Mouse (Mus musculus): ENCODE measurements around the gene Tspyl3. TPM values are rescaled to one million over a fixed set of nuclear protein-coding genes. Genes with fewer than 3 reads are reported as not detected.

Tspyl3 gene
- polyA plus RNA-seq, 1 experiment from 2014 or later: 7.4 TPM

GRCm38 (mm10) chr2:153256604-153257003 is 31.4 kb upstream of the Tspyl3 start:
- H3K36me3 ChIP-seq (ENCODE audit: control insufficient read depth, insufficient read depth, low read length): no peaks in the 10 kb centered on the region
- no peaks in the 10 kb centered on the region for H3K9me3 ChIP-seq (ENCODE audit: control insufficient read depth, low read length)
- ATAC-seq (ENCODE audit: low FRiP score) (no peak), DNase-seq (ENCODE audit: low spot score) (no peak)
- H3K27ac ChIP-seq (ENCODE audit: low read depth, low read length): no peak overlapping the region
- no peak overlapping the region for H3K4me2 ChIP-seq (replicated peaks; ENCODE audit: low read depth, low read length)
- H3K4me3 ChIP-seq (ENCODE audit: low read depth, low read length): no peak overlapping the region
- WGBS: 94% methylated on average over 2 of the region's 2 CpGs
- no peaks in the 10 kb centered on the region for H3K4me1 ChIP-seq (replicated peaks; ENCODE audit: control insufficient read depth, insufficient read depth, low read length)
- H3K9ac ChIP-seq (ENCODE audit: low read depth, low read length): no peak overlapping the region
- no peaks in the 10 kb centered on the region for H3K27me3 ChIP-seq (ENCODE audit: control insufficient read depth, insufficient read depth, low read length)

GRCm38 (mm10) chr2:153249751-153250150 is 24.5 kb upstream of the Tspyl3 start:
- Histone ChIP-seq H3K4me2 (replicated peaks; ENCODE audit: low read depth, low read length) (no peak overlapping the region), H3K27ac (ENCODE audit: low read depth, low read length) (no peak overlapping the region), H3K4me3 (ENCODE audit: low read depth, low read length) (no peak overlapping the region), H3K27me3 (ENCODE audit: control insufficient read depth, insufficient read depth, low read length) (no peaks in the 10 kb centered on the region), H3K9ac (ENCODE audit: low read depth, low read length) (no peak overlapping the region), H3K4me1 (replicated peaks; ENCODE audit: control insufficient read depth, insufficient read depth, low read length) (no peaks in the 10 kb centered on the region), H3K9me3 (ENCODE audit: control insufficient read depth, low read length) (no peaks in the 10 kb centered on the region), H3K36me3 (ENCODE audit: control insufficient read depth, insufficient read depth, low read length) (peaks cover 3% of the 10 kb centered on the region; the same call in 1 of the 2 replicates)
- no peak for ATAC-seq (ENCODE audit: low FRiP score)
- 93% methylated on average over 5 of the region's 5 CpGs for WGBS
- DNase-seq (ENCODE audit: low spot score): no peak

GRCm38 (mm10) chr2:153242156-153242555 is 16.9 kb upstream of the Tspyl3 start:
- no peak overlapping the region for H3K27ac ChIP-seq (ENCODE audit: low read depth, low read length)

GRCm38 (mm10) chr2:153241250-153242014 is 16.2 kb upstream of the Tspyl3 start, which contains the start of the genes Plagl2 and Pofut1:
Gene Plagl2, minus strand, starts transcription at chr2:153241426.
Gene Pofut1, plus strand, starts transcription at chr2:153241533.
- WGBS: 1% methylated on average over 41 of the region's 72 CpGs
- Histone ChIP-seq H3K4me2 (replicated peaks; ENCODE audit: low read depth, low read length) (peak within 1 kb of the TSS; percentile 85), H3K36me3 (ENCODE audit: control insufficient read depth, insufficient read depth, low read length) (no peaks in the 10 kb centered on the region), H3K9ac (ENCODE audit: low read depth, low read length) (peak within 1 kb of the TSS; percentile 98), H3K4me3 (ENCODE audit: low read depth, low read length) (peak within 1 kb of the TSS; percentile 98), H3K4me1 (replicated peaks; ENCODE audit: control insufficient read depth, insufficient read depth, low read length) (peaks cover 3% of the 10 kb centered on the region), H3K9me3 (ENCODE audit: control insufficient read depth, low read length) (no peaks in the 10 kb centered on the region), H3K27ac (ENCODE audit: low read depth, low read length) (peak within 1 kb of the TSS; percentile 87), H3K27me3 (ENCODE audit: control insufficient read depth, insufficient read depth, low read length) (no peaks in the 10 kb centered on the region)
- ATAC-seq (ENCODE audit: low FRiP score) (peak; percentile 97), DNase-seq (ENCODE audit: low spot score) (peak; percentile 95)

More at GRCm38 (mm10) chr2:153242156-153242555, 16.9 kb upstream of the Tspyl3 start:
- H3K27me3 ChIP-seq (ENCODE audit: control insufficient read depth, insufficient read depth, low read length): no peaks in the 10 kb centered on the region
- peaks cover 3% of the 10 kb centered on the region for H3K4me1 ChIP-seq (replicated peaks; ENCODE audit: control insufficient read depth, insufficient read depth, low read length)
- no peaks in the 10 kb centered on the region for H3K36me3 ChIP-seq (ENCODE audit: control insufficient read depth, insufficient read depth, low read length)
- ATAC-seq (ENCODE audit: low FRiP score) (no peak), DNase-seq (ENCODE audit: low spot score) (no peak)
- peak overlapping the region; percentile 98 for H3K4me3 ChIP-seq (ENCODE audit: low read depth, low read length)
- WGBS: 71% methylated on average over 6 of the region's 6 CpGs
- H3K4me2 ChIP-seq (replicated peaks; ENCODE audit: low read depth, low read length): peak overlapping the region; percentile 85
- no peaks in the 10 kb centered on the region for H3K9me3 ChIP-seq (ENCODE audit: control insufficient read depth, low read length)
- H3K9ac ChIP-seq (ENCODE audit: low read depth, low read length): peak overlapping the region; percentile 98

- peak overlapping the region; percentile 87 for H3K27ac ChIP-seq (ENCODE audit: low read depth, low read length)
- H3K4me2 ChIP-seq (replicated peaks; ENCODE audit: low read depth, low read length): peak overlapping the region; percentile 85
- peaks cover 3% of the 10 kb centered on the region for H3K4me1 ChIP-seq (replicated peaks; ENCODE audit: control insufficient read depth, insufficient read depth, low read length)
- whole genome bisulfite sequencing: under 1% methylated on average over 32 of the region's 33 CpGs
- peak overlapping the region; percentile 98 for H3K9ac ChIP-seq (ENCODE audit: low read depth, low read length)
- H3K9me3 ChIP-seq (ENCODE audit: control insufficient read depth, low read length): no peaks in the 10 kb centered on the region
- H3K4me3 ChIP-seq (ENCODE audit: low read depth, low read length): peak overlapping the region; percentile 98
- no peak for DNase-seq (ENCODE audit: low spot score)
- H3K36me3 ChIP-seq (ENCODE audit: control insufficient read depth, insufficient read depth, low read length): no peaks in the 10 kb centered on the region
- no peaks in the 10 kb centered on the region for H3K27me3 ChIP-seq (ENCODE audit: control insufficient read depth, insufficient read depth, low read length)
- peak; percentile 78; the same call in 1 of the 2 replicates for ATAC-seq (ENCODE audit: low FRiP score)
Observed at GRCm38 (mm10) chr2:153240701-153241235, 15.5 kb upstream of the Tspyl3 start.

- Histone ChIP-seq H3K4me2 (replicated peaks; ENCODE audit: low read depth, low read length) (peak overlapping the region; percentile 85), H3K4me3 (ENCODE audit: low read depth, low read length) (peak overlapping the region; percentile 98), H3K9ac (ENCODE audit: low read depth, low read length) (peak overlapping the region; percentile 98), H3K27me3 (ENCODE audit: control insufficient read depth, insufficient read depth, low read length) (no peaks in the 10 kb centered on the region), H3K9me3 (ENCODE audit: control insufficient read depth, low read length) (no peaks in the 10 kb centered on the region), H3K27ac (ENCODE audit: low read depth, low read length) (0 out of 2 replicates have a peak overlapping the region, but pooled peaks have one; percentile 12), H3K4me1 (replicated peaks; ENCODE audit: control insufficient read depth, insufficient read depth, low read length) (peaks cover 3% of the 10 kb centered on the region), H3K36me3 (ENCODE audit: control insufficient read depth, insufficient read depth, low read length) (no peaks in the 10 kb centered on the region)
- DNase-seq (ENCODE audit: low spot score) (peak; percentile 49), ATAC-seq (ENCODE audit: low FRiP score) (no peak)
- WGBS: 9% methylated on average over 21 of the region's 22 CpGs
Observed at GRCm38 (mm10) chr2:153239860-153240480, 14.7 kb upstream of the Tspyl3 start.

GRCm38 (mm10) chr2:153239021-153239859 is 14.0 kb upstream of the Tspyl3 start:
- ATAC-seq (ENCODE audit: low FRiP score): no peak
- Histone ChIP-seq H3K27ac (ENCODE audit: low read depth, low read length) (no peak overlapping the region), H3K9ac (ENCODE audit: low read depth, low read length) (peak overlapping the region; percentile 98; the same call in 1 of the 2 replicates), H3K27me3 (ENCODE audit: control insufficient read depth, insufficient read depth, low read length) (no peaks in the 10 kb centered on the region), H3K4me3 (ENCODE audit: low read depth, low read length) (peak overlapping the region; percentile 98), H3K4me2 (replicated peaks; ENCODE audit: low read depth, low read length) (peak overlapping the region; percentile 85), H3K36me3 (ENCODE audit: control insufficient read depth, insufficient read depth, low read length) (no peaks in the 10 kb centered on the region), H3K9me3 (ENCODE audit: control insufficient read depth, low read length) (no peaks in the 10 kb centered on the region), H3K4me1 (replicated peaks; ENCODE audit: control insufficient read depth, insufficient read depth, low read length) (peaks cover 3% of the 10 kb centered on the region)
- 70% methylated on average over 7 of the region's 7 CpGs for WGBS
- DNase-seq (ENCODE audit: low spot score): no peak

GRCm38 (mm10) chr2:153238406-153238805 is 13.2 kb upstream of the Tspyl3 start:
- 85% methylated on average over 2 of the region's 2 CpGs for WGBS
- Histone ChIP-seq H3K9me3 (ENCODE audit: control insufficient read depth, low read length) (no peaks in the 10 kb centered on the region), H3K4me1 (replicated peaks; ENCODE audit: control insufficient read depth, insufficient read depth, low read length) (peaks cover 3% of the 10 kb centered on the region), H3K27me3 (ENCODE audit: control insufficient read depth, insufficient read depth, low read length) (no peaks in the 10 kb centered on the region), H3K9ac (ENCODE audit: low read depth, low read length) (no peak overlapping the region), H3K4me3 (ENCODE audit: low read depth, low read length) (no peak overlapping the region), H3K36me3 (ENCODE audit: control insufficient read depth, insufficient read depth, low read length) (no peaks in the 10 kb centered on the region), H3K4me2 (replicated peaks; ENCODE audit: low read depth, low read length) (no peak overlapping the region), H3K27ac (ENCODE audit: low read depth, low read length) (no peak overlapping the region)
- no peak for ATAC-seq (ENCODE audit: low FRiP score)
- no peak for DNase-seq (ENCODE audit: low spot score)
